Mouse (Mus musculus): Measurements from ENCODE around the gene Smarca1.

Gene Smarca1

GRCm38 (mm10) chrX:47764440-47764839 lies 128.3 kb downstream of the Smarca1 start:
- no peak for ATAC-seq (ENCODE audit: low TSS enrichment)

- peak; percentile 84 for ATAC-seq (ENCODE audit: low TSS enrichment)
These were observed 132.6 kb downstream of the Smarca1 start for GRCm38 (mm10) chrX:47760212-47760611.
